23 mouse cellular contexts compared by ENCODE assay signal in genomic region chr12:110385031-110385430, GRCm38 (mm10).
DNase-seq lines count a peak whose midpoint lies in the region; ATAC-seq and TF ChIP-seq lines count a peak whose summit lies in the region.
"Had no signal": no experiment of that assay in that cellular context is flagged by ENCODE, and none has a peak within 500 bp of the region (broad histone marks: within the 10 kb centered on the region; RNA-seq: fewer than 3 reads in every experiment).

No protein-coding gene starts in this region.

- no peak for TF ChIP-seq CTCF in hindbrain, postnatal 0 days (IDR thresholded peaks at IDR 0.05; ENCODE audit: low read depth)

- intact Hi-C loops in left cerebral cortex, postnatal 14 days (cut with DNase I), result no loop called here

- DNase-seq in forebrain, embryonic 11.5 days (ENCODE audit: low spot score), result peak; percentile 63
- no peak for DNase-seq in forebrain, embryonic 10.5 days (ENCODE audit: extremely low spot score, low spot score)
- DNase-seq in neural tube, embryonic 10.5 days (ENCODE audit: extremely low spot score, low spot score), result no peak
- peak; percentile 26 for DNase-seq in hindbrain, postnatal 0 days (ENCODE audit: low spot score)
- no peak for DNase-seq in cerebellum, adult 9-11 months
- DNase-seq in left cerebral cortex, postnatal 14 days (ENCODE audit: low spot score in 2 of 2), result no peak
- DNase-seq: adrenal gland, adult 8-10 months; heart, postnatal 14 days; kidney, adult 9 months; kidney, postnatal 4 days; liver, embryonic 13.5 days; lung, postnatal 4 days; thymus, adult 18-20 months; thymus, postnatal 4 days had no signal

- peaks cover 4% of the 10 kb centered on the region; the same call in 1 of the 2 replicates for H3K4me1 ChIP-seq in forebrain, embryonic 11.5 days (replicated peaks; ENCODE audit: control insufficient read depth, insufficient read depth, low read length)
- H3K4me1 ChIP-seq in forebrain, embryonic 10.5 days, result peaks cover 32% of the 10 kb centered on the region
- peaks cover 26% of the 10 kb centered on the region for H3K4me1 ChIP-seq in neural tube, embryonic 13.5 days (replicated peaks)
- H3K4me1 ChIP-seq in hindbrain, postnatal 0 days (ENCODE audit: insufficient read depth, low read length), result no peaks in the 10 kb centered on the region
- H3K4me1 ChIP-seq: limb, embryonic 13.5 days; liver, embryonic 13.5 days; lung, embryonic 15.5 days; stomach, embryonic 15.5 days had no signal

- no peak overlapping the region for H3K9ac ChIP-seq in forebrain, embryonic 11.5 days (ENCODE audit: low read length)
- H3K9ac ChIP-seq in neural tube, embryonic 13.5 days, result no peak overlapping the region
- H3K9ac ChIP-seq in hindbrain, postnatal 0 days (replicated peaks; ENCODE audit: low read length), result no peak overlapping the region
- H3K9ac ChIP-seq: heart, embryonic 12.5 days; limb, embryonic 13.5 days; liver, embryonic 13.5 days; lung, embryonic 15.5 days; midbrain, embryonic 12.5 days; stomach, embryonic 15.5 days had no signal

- no peak overlapping the region for H3K27ac ChIP-seq in forebrain, embryonic 11.5 days (ENCODE audit: low read depth, low read length)
- no peak overlapping the region for H3K27ac ChIP-seq in forebrain, embryonic 10.5 days
- peak overlapping the region; percentile 56; the same call in 1 of the 2 replicates for H3K27ac ChIP-seq in neural tube, embryonic 13.5 days (replicated peaks)
- no peak overlapping the region for H3K27ac ChIP-seq in hindbrain, postnatal 0 days
- H3K27ac ChIP-seq: limb, embryonic 13.5 days; liver, embryonic 13.5 days; lung, embryonic 15.5 days; midbrain, embryonic 12.5 days; stomach, embryonic 15.5 days had no signal

- 51% methylated on average over 20 of the region's 20 CpGs for WGBS in forebrain, embryonic 11.5 days
- WGBS in forebrain, embryonic 10.5 days, result 63% methylated on average over 20 of the region's 20 CpGs
- 63% methylated on average over 20 of the region's 20 CpGs for WGBS in neural tube, embryonic 13.5 days
- 39% methylated on average over 20 of the region's 20 CpGs for WGBS in hindbrain, postnatal 0 days

- no peaks in the 10 kb centered on the region for H3K36me3 ChIP-seq in forebrain, embryonic 11.5 days (ENCODE audit: control insufficient read depth, insufficient read depth, low read length)
- H3K36me3 ChIP-seq in forebrain, embryonic 10.5 days (replicated peaks), result no peaks in the 10 kb centered on the region
- no peaks in the 10 kb centered on the region for H3K36me3 ChIP-seq in neural tube, embryonic 13.5 days
- H3K36me3 ChIP-seq in hindbrain, postnatal 0 days (ENCODE audit: insufficient read depth, low read length), result no peaks in the 10 kb centered on the region
- H3K36me3 ChIP-seq: heart, embryonic 12.5 days; limb, embryonic 13.5 days; liver, embryonic 13.5 days; lung, embryonic 15.5 days; midbrain, embryonic 12.5 days; stomach, embryonic 15.5 days had no signal

- H3K4me3 ChIP-seq in forebrain, embryonic 11.5 days (ENCODE audit: low read depth, low read length), result no peak overlapping the region
- H3K4me3 ChIP-seq in forebrain, embryonic 10.5 days, result no peak overlapping the region
- no peak overlapping the region for H3K4me3 ChIP-seq in neural tube, embryonic 13.5 days
- no peak overlapping the region for H3K4me3 ChIP-seq in hindbrain, postnatal 0 days (ENCODE audit: low read length)
- H3K4me3 ChIP-seq: heart, embryonic 12.5 days; limb, embryonic 13.5 days; liver, embryonic 13.5 days; lung, embryonic 15.5 days; midbrain, embryonic 12.5 days; stomach, embryonic 15.5 days had no signal

- no peaks in the 10 kb centered on the region for H3K27me3 ChIP-seq in forebrain, embryonic 11.5 days (ENCODE audit: control insufficient read depth, insufficient read depth, low read length)
- peaks cover 39% of the 10 kb centered on the region for H3K27me3 ChIP-seq in forebrain, embryonic 10.5 days (ENCODE audit: poor library complexity, severe bottlenecking)
- no peaks in the 10 kb centered on the region for H3K27me3 ChIP-seq in neural tube, embryonic 13.5 days
- no peaks in the 10 kb centered on the region for H3K27me3 ChIP-seq in hindbrain, postnatal 0 days (ENCODE audit: insufficient read depth, low read length)
- H3K27me3 ChIP-seq: heart, embryonic 12.5 days; liver, embryonic 13.5 days; lung, embryonic 15.5 days; Patski; stomach, embryonic 15.5 days had no signal

- H3K4me2 ChIP-seq in forebrain, embryonic 11.5 days (ENCODE audit: low read depth, low read length, severe bottlenecking), result peak overlapping the region; percentile 18; the same call in 1 of the 2 replicates
- H3K4me2 ChIP-seq in neural tube, embryonic 13.5 days, result peak overlapping the region; percentile 16; the same call in 1 of the 2 replicates
- H3K4me2 ChIP-seq in hindbrain, postnatal 0 days (ENCODE audit: low read depth, low read length), result 0 out of 2 replicates have a peak overlapping the region, but pooled peaks have one; percentile 21
- H3K4me2 ChIP-seq: heart, embryonic 12.5 days; limb, embryonic 13.5 days; liver, embryonic 13.5 days; lung, embryonic 15.5 days; midbrain, embryonic 12.5 days; stomach, embryonic 15.5 days had no signal

- no peak for ATAC-seq in forebrain, embryonic 11.5 days (replicated peaks; ENCODE audit: low FRiP score)
- no peak for ATAC-seq in neural tube, embryonic 13.5 days (ENCODE audit: low read depth)
- ATAC-seq in hindbrain, postnatal 0 days, result no peak
- no peak for ATAC-seq in monocyte, adult 5-6 weeks (replicated peaks; ENCODE audit: insufficient number of reproducible peaks, low FRiP score, low TSS enrichment, poor library complexity, severe bottlenecking)
- ATAC-seq: inflammation-experienced regulatory T-cells, adult 6 months; Patski had no signal

- no peaks in the 10 kb centered on the region for H3K9me3 ChIP-seq in forebrain, embryonic 11.5 days (ENCODE audit: control insufficient read depth, low read length)
- no peaks in the 10 kb centered on the region for H3K9me3 ChIP-seq in forebrain, embryonic 10.5 days
- no peaks in the 10 kb centered on the region for H3K9me3 ChIP-seq in neural tube, embryonic 13.5 days
- no peaks in the 10 kb centered on the region for H3K9me3 ChIP-seq in hindbrain, postnatal 0 days (ENCODE audit: low read length)
- H3K9me3 ChIP-seq: heart, embryonic 12.5 days; limb, embryonic 13.5 days; liver, embryonic 13.5 days; lung, embryonic 15.5 days; midbrain, embryonic 12.5 days; stomach, embryonic 15.5 days had no signal

Comparison
In these comparisons a context has a peak if more than half of its experiments do, and no peak if none do; other contexts are left out.
1. DNase-seq: peak in forebrain, embryonic 11.5 days (single experiment) and hindbrain, postnatal 0 days (single experiment); none in forebrain, embryonic 10.5 days (single experiment), neural tube, embryonic 10.5 days (single experiment), cerebellum, adult 9-11 months (single experiment) and left cerebral cortex, postnatal 14 days (0 of 2).
2. Peak in every context shown above with its lines, with median percentiles within 50 percentile points of each other: H3K4me2 ChIP-seq.